Mouse (Mus musculus): ENCODE results near the gene Col7a1.

The Col7a1 gene

DNA sequence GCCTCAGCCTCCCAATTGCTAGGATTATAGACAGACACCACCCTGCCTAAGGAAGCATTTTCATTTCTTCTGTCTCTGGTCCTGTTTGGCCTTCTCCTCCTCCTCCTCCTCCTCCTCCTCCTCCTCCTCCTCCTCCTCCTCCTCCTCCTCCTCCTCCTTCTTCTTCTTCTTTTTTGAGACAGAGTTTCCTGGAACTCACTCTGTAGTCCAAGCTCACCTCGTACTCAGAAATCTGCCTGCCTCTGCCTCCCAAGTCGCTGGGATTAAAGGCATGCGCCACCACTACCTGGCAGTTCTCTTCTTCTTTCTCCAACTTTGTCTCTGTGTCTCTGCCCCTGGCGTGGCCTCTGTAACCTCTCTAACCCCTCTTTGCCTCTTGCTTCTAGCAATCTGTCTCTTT is 32.3 kb downstream of the Col7a1 start, which contains the start of gene Ucn2:
Gene Ucn2 (plus strand): TSS at position 301 of the 400 bp plus-strand sequence.
- DNase-seq (ENCODE audit: low read depth, low spot score), result no peak

GRCm38 (mm10) chr9:108987704-108988350 is 34.4 kb downstream of the Col7a1 start:
- no peak for DNase-seq (ENCODE audit: low read depth, low spot score)

DNA sequence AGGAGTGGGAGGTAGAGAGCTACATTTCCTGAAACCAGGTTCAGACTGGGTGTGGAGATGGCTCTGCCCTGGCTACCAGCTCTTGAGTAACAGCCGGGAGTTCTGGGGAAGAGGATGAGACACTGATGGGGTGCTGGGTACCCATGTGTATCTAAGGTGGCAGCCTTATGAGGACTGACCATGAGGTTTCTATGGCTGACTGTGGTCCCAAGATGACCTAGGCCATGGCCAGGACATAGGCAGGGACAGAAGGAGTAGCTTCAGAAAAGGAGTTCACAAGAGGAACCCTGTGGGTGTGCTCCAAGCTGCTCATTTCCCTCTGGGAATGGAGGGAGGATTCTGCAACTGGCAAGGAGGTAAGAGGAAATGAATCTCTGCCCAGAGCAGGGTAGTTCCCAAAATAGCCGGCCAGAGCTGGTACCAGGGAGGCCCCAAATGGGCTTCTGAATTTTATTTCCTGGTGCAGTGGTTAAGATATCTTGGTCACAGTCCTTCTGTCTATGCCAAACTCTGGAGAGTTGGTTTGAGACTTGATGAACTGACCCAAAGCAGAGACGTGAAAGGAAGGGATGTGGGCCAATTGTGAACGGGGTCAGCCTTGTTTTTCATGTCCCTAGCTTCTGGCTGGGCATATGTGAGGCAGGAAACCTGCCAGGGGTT is 36.5 kb downstream of the Col7a1 start:
- DNase-seq (ENCODE audit: low read depth, low spot score), result no peak

DNA sequence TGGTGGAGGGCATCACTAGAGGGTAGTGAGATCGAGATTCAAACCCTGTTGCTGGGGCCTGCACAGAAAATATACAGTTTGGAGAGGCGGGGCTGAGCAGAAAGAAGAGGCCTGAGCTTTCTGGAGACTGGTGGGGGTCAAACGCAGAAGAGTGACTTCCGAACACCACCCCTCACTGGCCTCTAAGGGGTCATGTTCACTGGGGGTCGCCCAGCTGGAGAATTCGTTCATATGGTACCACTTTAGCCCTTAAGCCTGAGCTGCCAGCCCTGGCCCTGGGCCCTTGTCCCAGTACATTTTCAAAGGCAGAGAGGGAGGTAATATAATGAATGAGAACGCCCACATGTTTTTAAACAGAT is 37.1 kb downstream of the Col7a1 start:
- no peak for DNase-seq (ENCODE audit: low read depth, low spot score)

- DNase-seq (ENCODE audit: low read depth, low spot score), result peak; percentile 94
Measured at GRCm38 (mm10) chr9:108991428-108992084, 38.2 kb downstream of the Col7a1 start, which contains the start of gene Pfkfb4. Pfkfb4 (plus strand) TSS chr9:108991778.

GRCm38 (mm10) chr9:108992085-108992469 is 38.7 kb downstream of the Col7a1 start:
- DNase-seq (ENCODE audit: low read depth, low spot score), result no peak

DNA sequence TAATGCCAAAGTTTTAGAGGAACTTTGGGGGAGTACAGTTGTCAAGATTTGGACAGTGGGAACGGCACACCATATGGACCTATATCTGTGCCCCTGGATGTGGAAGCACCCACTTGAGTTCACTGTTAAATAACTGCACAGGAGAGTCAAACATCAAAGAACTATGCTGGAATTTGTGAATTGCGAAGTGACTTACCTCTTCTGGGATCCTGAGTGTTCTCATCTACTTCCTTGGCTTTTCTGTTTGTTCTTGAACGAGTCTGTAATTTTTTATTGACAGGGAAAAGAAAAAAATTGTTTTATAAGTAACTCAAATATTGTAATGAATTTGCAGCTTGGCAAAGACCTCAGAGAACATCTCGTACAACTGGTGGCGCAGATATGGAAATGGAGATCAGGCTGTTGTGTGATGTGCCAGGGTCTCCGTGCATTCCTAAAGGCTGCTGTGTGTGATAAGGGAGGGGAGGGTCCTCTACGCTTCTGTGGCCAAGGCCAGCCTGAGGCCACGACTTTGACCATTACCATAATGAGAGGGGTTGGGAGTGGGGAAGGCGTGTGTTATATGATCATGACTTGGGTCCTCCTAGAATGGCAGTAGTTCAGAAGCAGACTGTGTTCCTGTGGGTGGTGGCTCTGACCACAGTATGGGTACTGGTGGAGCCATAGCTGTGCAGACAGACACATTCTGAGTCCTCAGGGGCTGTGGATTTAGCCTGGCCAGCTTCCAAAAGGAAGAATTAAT is 39.4 kb downstream of the Col7a1 start:
- DNase-seq (ENCODE audit: low read depth, low spot score), result no peak

- no peak for DNase-seq (ENCODE audit: low read depth, low spot score)
Measured at GRCm38 (mm10) chr9:108996411-108996810, 43.0 kb downstream of the Col7a1 start.

DNA sequence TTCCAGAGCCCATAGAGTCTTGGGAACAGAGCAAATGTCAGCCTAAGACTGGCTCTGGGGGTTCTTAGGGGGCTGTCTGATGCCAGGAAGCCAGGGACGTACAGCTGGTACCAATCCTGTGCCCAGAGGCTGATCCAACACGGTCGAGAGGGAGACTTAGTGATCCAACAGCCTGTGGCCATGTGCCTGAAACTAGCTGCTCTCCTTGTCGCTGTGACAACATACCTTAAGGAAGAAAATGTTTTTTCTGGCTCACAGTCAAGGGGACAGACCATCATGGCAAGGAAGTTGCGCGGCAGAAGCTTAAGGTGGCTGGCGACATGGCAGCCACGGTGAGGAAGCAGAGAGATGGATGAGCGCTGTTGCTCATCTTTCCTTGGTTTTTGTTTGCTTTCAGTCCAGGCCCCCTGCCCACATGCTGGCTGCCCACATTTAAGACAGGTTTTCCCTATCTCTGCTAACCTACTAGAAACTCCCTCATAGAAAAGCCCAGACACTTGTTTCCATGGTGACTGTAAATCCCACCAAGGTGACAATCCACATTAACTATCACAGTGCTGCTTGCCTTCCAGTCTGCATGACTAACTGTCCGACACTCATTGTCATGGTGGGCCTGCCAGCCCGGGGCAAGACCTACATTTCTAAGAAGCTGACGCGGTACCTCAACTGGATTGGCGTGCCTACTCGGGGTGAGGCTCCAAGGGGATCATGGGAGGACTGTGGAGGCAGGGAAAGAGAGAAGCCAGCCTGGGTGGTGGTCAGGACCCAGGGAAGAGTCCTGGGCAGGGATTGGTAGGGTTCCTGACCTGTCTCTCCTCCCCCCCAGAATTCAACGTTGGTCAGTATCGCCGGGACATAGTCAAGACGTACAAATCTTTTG is 45.1 kb downstream of the Col7a1 start:
- DNase-seq (ENCODE audit: low read depth, low spot score), result no peak

- no peak for DNase-seq (ENCODE audit: low read depth, low spot score)
Measured at GRCm38 (mm10) chr9:108999167-108999526, 45.8 kb downstream of the Col7a1 start.

DNA sequence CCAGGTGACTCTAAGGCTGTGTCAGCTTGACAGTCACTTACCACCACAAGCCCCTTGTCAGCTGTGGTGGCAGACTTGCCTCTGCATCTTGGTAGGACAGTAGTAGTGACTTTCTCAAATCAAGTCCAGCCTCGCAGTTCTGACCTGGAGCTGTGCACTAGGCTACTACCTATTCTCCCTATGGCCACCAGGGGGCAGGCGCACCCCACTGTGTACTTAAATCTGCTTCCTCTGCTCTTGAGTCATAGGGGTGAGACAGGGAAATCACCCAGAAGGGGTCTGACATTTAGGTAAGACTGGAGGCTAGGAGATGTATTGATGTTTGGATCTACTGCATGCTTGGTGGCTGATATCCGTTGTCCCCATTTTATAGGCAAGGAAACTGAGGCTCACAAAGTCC is 47.3 kb downstream of the Col7a1 start:
- DNase-seq (ENCODE audit: low read depth, low spot score), result peak; percentile 48

DNA sequence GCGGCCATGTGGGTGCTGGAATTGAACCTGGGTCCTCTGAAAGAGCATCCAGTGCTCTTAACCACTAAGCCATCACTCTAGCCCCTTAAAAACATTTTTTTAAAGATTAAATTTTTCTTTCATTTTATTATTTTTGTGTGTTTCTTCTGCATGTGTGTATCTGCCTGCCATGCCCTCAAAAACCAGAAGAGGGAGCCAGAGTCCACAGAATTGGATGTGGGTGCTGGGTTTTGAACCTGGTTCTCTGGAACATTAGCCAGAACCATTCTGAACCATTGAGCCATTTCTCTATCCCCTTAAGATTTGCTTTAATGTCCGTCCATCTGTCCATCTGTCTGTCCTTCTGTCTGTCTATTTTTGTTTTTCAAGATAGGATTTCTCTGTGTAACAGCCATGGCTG is 49.8 kb downstream of the Col7a1 start:
- DNase-seq (ENCODE audit: low read depth, low spot score), result no peak

GRCm38 (mm10) chr9:109007025-109007780 is 53.8 kb downstream of the Col7a1 start:
- DNase-seq (ENCODE audit: low read depth, low spot score), result no peak

- no peak for DNase-seq (ENCODE audit: low read depth, low spot score)
Measured at GRCm38 (mm10) chr9:109008081-109008480, 54.7 kb downstream of the Col7a1 start.

DNA sequence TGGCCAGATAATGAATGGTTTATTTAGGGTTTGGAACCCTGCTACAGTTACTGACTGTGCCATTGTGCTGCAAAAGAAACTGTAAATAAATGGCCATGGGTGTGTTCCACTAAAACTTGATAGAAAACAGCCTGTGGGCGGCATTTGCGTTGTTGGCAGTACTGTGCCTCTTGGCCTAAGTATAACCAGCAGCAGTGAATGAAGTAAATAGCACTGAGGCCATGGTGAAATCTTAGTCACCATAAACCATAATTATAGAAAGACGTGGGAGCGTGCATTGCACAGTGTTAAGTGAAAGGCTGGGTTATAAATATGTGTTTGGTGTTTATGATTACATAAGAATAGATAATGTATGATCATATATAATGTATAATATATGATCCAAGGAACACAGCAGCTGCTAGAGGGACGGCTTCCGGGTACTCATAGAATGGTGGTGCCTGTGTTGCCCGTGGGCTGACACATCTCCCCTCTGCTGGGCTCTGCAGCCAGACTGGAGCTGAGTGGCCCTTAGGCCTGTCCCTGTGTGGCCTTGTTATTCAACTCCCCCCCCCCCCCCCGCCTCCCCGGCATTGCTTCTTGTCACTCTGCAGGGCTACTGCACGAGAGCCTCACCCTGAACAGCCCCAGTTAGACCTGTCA is 55.7 kb downstream of the Col7a1 start:
- no peak for DNase-seq (ENCODE audit: low read depth, low spot score)

GRCm38 (mm10) chr9:109009636-109010315 is 56.4 kb downstream of the Col7a1 start:
- DNase-seq (ENCODE audit: low read depth, low spot score), result no peak

- DNase-seq (ENCODE audit: low read depth, low spot score), result no peak
Measured at GRCm38 (mm10) chr9:109010316-109010690, 56.9 kb downstream of the Col7a1 start.

DNA sequence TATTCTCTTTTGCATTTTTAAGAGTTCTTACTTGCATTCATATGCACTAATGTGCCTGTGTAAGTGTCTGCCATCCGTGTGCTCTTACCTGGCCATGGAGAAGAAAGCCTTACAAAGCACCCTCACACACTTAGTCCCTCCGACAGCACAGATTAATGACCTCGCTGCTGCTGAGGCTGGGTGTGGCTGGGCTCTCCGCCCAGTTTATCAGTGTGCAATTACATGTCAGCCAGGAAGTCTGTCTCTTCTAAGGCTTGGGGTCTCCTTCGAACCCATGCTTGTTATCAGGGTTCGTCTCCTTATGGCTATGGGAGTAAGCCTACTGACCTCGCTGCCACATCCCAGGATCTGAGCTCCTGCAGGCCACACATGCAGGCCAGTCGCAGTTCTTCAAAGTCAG is 62.0 kb downstream of the Col7a1 start:
- DNase-seq (ENCODE audit: low read depth, low spot score), result no peak

DNA sequence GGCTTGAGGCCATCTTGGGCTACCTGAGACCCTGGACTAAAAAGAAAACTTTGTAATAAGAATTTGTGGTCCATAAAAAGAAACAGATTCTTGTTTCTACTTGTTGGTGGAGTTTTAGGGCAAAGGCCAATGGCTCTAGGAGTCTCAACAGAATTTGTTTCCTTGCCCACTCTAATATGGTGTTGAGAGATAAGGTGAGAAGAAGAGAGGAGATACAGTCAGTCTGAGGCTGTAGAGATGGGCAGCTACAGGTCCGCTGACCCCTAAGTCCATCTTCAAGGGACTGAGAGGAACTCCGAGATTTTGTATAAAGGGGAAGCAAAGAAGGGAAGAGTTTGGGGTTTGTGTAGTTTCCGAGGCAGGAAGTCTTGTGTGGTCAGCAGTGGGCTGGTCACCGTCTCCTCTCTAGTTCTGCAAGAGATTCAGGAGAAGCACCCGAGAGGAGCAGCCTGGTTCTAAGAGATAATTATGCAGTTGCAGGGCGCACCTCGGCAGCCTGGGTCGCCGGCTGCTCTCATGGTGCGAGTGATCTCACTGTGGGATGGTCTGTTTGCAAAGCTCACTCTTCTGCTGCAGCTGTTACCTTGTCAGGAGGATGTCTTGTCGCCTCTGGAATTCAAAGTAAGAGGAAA is 63.7 kb downstream of the Col7a1 start:
- no peak for DNase-seq (ENCODE audit: low read depth, low spot score)
